Mouse (Mus musculus) liver, adult 2 months (tissue): Measurements from ENCODE around the gene Aqr. TPM values are rescaled to one million over a fixed set of nuclear protein-coding genes. Genes with fewer than 3 reads are reported as not detected.

Experiments
- DNase-seq: peaks from one replicate; pipeline ENCODE4 v3.0.0-alpha.2; 2011; ENCODE audit warnings: low read depth, low spot score; ENCODE audit errors: extremely low read depth
- H3K27ac ChIP-seq: fragments of 200-500 bp; replicated peaks from 2 replicates; pipeline ENCODE4 v1.5.1; 2012; ENCODE audit warnings: low read depth, mild to moderate bottlenecking, control low read depth, inconsistent platforms, low read length; ENCODE audit not compliant: insufficient read depth
- H3K27me3 ChIP-seq: fragments of 200-500 bp; 2 replicates; pipeline ENCODE4 v1.6.1; 2012; ENCODE audit warnings: mild to moderate bottlenecking, moderate library complexity, low read length, inconsistent platforms; ENCODE audit not compliant: control insufficient read depth, insufficient read depth
- H3K36me3 ChIP-seq: fragments of 200-500 bp; 2 replicates; pipeline ENCODE4 v1.6.1; 2012; ENCODE audit warnings: low read length, inconsistent platforms; ENCODE audit not compliant: control insufficient read depth, insufficient read depth
- H3K4me1 ChIP-seq: fragments of 200-500 bp; 2 replicates; pipeline ENCODE4 v1.6.1; 2011; ENCODE audit warnings: low read length; ENCODE audit not compliant: control insufficient read depth, insufficient read depth
- H3K4me3 ChIP-seq: fragments of 200-500 bp; 2 replicates; pipeline ENCODE4 v1.5.1; 2011; ENCODE audit warnings: low read depth, mild to moderate bottlenecking, control low read depth, low read length, moderate library complexity; ENCODE audit not compliant: insufficient read depth
- H3K79me2 ChIP-seq: fragments of 200-500 bp; 2 replicates; pipeline ENCODE4 v1.6.1; 2012; ENCODE audit warnings: inconsistent platforms, mild to moderate bottlenecking, low read length, moderate library complexity; ENCODE audit not compliant: control insufficient read depth, insufficient read depth
- H3K9ac ChIP-seq: fragments of 200-500 bp; 2 replicates; pipeline ENCODE4 v1.6.1; 2012; ENCODE audit warnings: low read depth, mild to moderate bottlenecking, control low read depth, inconsistent platforms, low read length
- CTCF ChIP-seq: fragments of 200-500 bp; IDR thresholded peaks from 2 replicates; pipeline ENCODE4 v1.5.1; 2011; ENCODE audit warnings: low read depth, low read length, control low read depth
- POLR2A ChIP-seq: fragments of 200-500 bp; IDR thresholded peaks from 2 replicates; pipeline ENCODE4 v1.6.1; 2011; ENCODE audit warnings: low read length, control low read depth; ENCODE audit not compliant: insufficient read depth; ENCODE audit errors: extremely low read depth
- WGBS: fragments of 180-500 bp; shearing (Covaris S2); methylation state at CpG from one replicate; pipeline ENCODE4 v1.1.7; 2018; 5-methylcytosine and 5-hydroxymethylcytosine counted together
- polyA plus RNA-seq: library from polyadenylated mRNA; depleted of rRNA; stranded (reverse); fragments of >200 nt; gene quantifications from 2 replicates; pipeline ENCODE4 v1.2.3, GENCODE M21; 2012
- total RNA-seq: library from RNA; depleted of rRNA; stranded (reverse); fragments of >200 nt; gene quantifications from 2 replicates; pipeline ENCODE4 v1.2.3, GENCODE M21; 2014

Aqr gene
- total and polyA plus RNA-seq, 2 experiments = 8.5 to 11.9 TPM

GRCm38 (mm10) chr2:114097627-114098026 lies 89.2 kb downstream of the Aqr start:
- no peaks in the 10 kb centered on the region for H3K27me3 ChIP-seq
- H3K27ac ChIP-seq = peak overlapping the region; percentile 9; the same call in 1 of the 2 replicates
- H3K9ac ChIP-seq = no peak overlapping the region
- TF ChIP-seq POLR2A = no peak
- no peak for TF ChIP-seq CTCF
- H3K36me3 ChIP-seq = peaks cover 5% of the 10 kb centered on the region; the same call in 1 of the 2 replicates
- H3K4me3 ChIP-seq = no peak overlapping the region
- peak; percentile 86 for DNase-seq
- peaks cover 17% of the 10 kb centered on the region for H3K4me1 ChIP-seq
- 30% methylated on average over 4 of the region's 4 CpGs for WGBS
- H3K79me2 ChIP-seq = no peaks in the 10 kb centered on the region

- Histone ChIP-seq H3K4me1 (peaks cover 15% of the 10 kb centered on the region), H3K36me3 (peaks cover 4% of the 10 kb centered on the region; the same call in 1 of the 2 replicates), H3K4me3 (no peak overlapping the region), H3K27ac (no peak overlapping the region), H3K27me3 (no peaks in the 10 kb centered on the region), H3K9ac (no peak overlapping the region), H3K79me2 (no peaks in the 10 kb centered on the region)
- DNase-seq = no peak
- 90% methylated on average over 1 of the region's 1 CpGs for WGBS
- TF ChIP-seq CTCF = no peak
- TF ChIP-seq POLR2A = no peak
These were observed 90.3 kb downstream of the Aqr start for GRCm38 (mm10) chr2:114096570-114096969.

GRCm38 (mm10) chr2:114095348-114095747 lies 91.5 kb downstream of the Aqr start:
- Histone ChIP-seq H3K27ac (no peak overlapping the region), H3K27me3 (no peaks in the 10 kb centered on the region), H3K4me3 (no peak overlapping the region), H3K9ac (no peak overlapping the region), H3K36me3 (no peaks in the 10 kb centered on the region), H3K79me2 (no peaks in the 10 kb centered on the region), H3K4me1 (peaks cover 20% of the 10 kb centered on the region)
- DNase-seq = no peak
- WGBS = 93% methylated on average over 5 of the region's 5 CpGs
- TF ChIP-seq CTCF = no peak
- no peak for TF ChIP-seq POLR2A

- Histone ChIP-seq H3K79me2 (no peaks in the 10 kb centered on the region), H3K27ac (no peak overlapping the region), H3K4me3 (no peak overlapping the region), H3K27me3 (no peaks in the 10 kb centered on the region), H3K4me1 (peaks cover 19% of the 10 kb centered on the region), H3K36me3 (no peaks in the 10 kb centered on the region), H3K9ac (no peak overlapping the region)
- no peak for DNase-seq
- TF ChIP-seq POLR2A (no peak), CTCF (peak; percentile 45)
- WGBS = 100% methylated on average over 1 of the region's 1 CpGs
These were observed 92.1 kb downstream of the Aqr start for GRCm38 (mm10) chr2:114094696-114095095.

GRCm38 (mm10) chr2:114093577-114093976 lies 93.2 kb downstream of the Aqr start:
- WGBS = 78% methylated on average over 9 of the region's 9 CpGs
- TF ChIP-seq CTCF = no peak
- TF ChIP-seq POLR2A = no peak
- no peak for DNase-seq

GRCm38 (mm10) chr2:114089862-114090261 lies 97.0 kb downstream of the Aqr start:
- WGBS = 39% methylated on average over 3 of the region's 3 CpGs
- H3K27ac ChIP-seq = peak overlapping the region; percentile 37
- TF ChIP-seq CTCF (no peak), POLR2A (no peak)
- H3K9ac ChIP-seq = no peak overlapping the region
- no peak overlapping the region for H3K4me3 ChIP-seq
- H3K4me1 ChIP-seq = peaks cover 9% of the 10 kb centered on the region
- DNase-seq = peak; percentile 99
- H3K27me3 ChIP-seq = no peaks in the 10 kb centered on the region
- H3K79me2 ChIP-seq = no peaks in the 10 kb centered on the region
- no peaks in the 10 kb centered on the region for H3K36me3 ChIP-seq

More at GRCm38 (mm10) chr2:114093577-114093976, 93.2 kb downstream of the Aqr start:
- Histone ChIP-seq H3K27ac (no peak overlapping the region), H3K27me3 (no peaks in the 10 kb centered on the region), H3K79me2 (no peaks in the 10 kb centered on the region), H3K4me3 (no peak overlapping the region), H3K4me1 (peaks cover 15% of the 10 kb centered on the region), H3K36me3 (no peaks in the 10 kb centered on the region), H3K9ac (no peak overlapping the region)

GRCm38 (mm10) chr2:114087271-114087670 lies 99.6 kb downstream of the Aqr start:
- H3K27me3 ChIP-seq = no peaks in the 10 kb centered on the region
- no peak overlapping the region for H3K9ac ChIP-seq
- WGBS = 81% methylated on average over 1 of the region's 1 CpGs
- no peak for DNase-seq
- H3K4me1 ChIP-seq = peaks cover 9% of the 10 kb centered on the region
- no peaks in the 10 kb centered on the region for H3K79me2 ChIP-seq
- H3K4me3 ChIP-seq = no peak overlapping the region
- no peak overlapping the region for H3K27ac ChIP-seq
- no peaks in the 10 kb centered on the region for H3K36me3 ChIP-seq
- no peak for TF ChIP-seq POLR2A
- TF ChIP-seq CTCF = no peak
